Mouse (Mus musculus) monocyte, adult 2 months (primary cell): Measurements from ENCODE around the gene Zfp688.
"Not testable (repeated sequence)": the region's sequence is repeated elsewhere in the genome, so short reads cannot be mapped to it uniquely, and the experiment has no call there.

Experiments
- DNase-seq, 2 experiments: peaks; one replicate each; pipeline ENCODE4 v3.0.0; 2022; ENCODE audit warnings: low spot score in 2 of 2, low read depth in 1 of 2

Gene Zfp688

GRCm38 (mm10) chr7:127421388-127422191, at the start of gene Zfp688:
TSS of gene Zfp688 (minus strand) at chr7:127422068.
- DNase-seq = peak; percentile 90 to 95

DNA sequence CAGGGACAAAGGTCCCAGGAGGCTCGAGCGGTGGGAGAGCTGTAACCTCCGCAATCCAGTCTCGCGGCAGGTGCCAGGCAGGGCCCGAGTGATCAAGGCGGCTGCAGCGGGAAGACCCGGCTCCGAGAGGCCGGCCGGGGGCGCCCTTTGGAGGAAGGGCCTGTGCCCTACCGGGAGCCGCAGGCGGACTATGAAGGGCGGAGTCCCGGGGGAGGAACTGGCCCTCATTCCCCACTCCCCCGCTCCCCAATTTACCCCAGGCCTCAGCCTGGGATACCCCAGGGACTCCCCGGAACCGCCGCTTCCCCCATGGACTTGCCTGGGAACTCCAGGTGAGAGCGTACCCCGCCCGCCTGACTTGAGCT, 49.8 kb upstream of the Zfp688 start:
- DNase-seq = peak in 1 of 2 experiments; percentile 28

- peak; percentile 77 to 83 for DNase-seq
These were observed 49.1 kb upstream of the Zfp688 start for GRCm38 (mm10) chr7:127470743-127471645.

DNA sequence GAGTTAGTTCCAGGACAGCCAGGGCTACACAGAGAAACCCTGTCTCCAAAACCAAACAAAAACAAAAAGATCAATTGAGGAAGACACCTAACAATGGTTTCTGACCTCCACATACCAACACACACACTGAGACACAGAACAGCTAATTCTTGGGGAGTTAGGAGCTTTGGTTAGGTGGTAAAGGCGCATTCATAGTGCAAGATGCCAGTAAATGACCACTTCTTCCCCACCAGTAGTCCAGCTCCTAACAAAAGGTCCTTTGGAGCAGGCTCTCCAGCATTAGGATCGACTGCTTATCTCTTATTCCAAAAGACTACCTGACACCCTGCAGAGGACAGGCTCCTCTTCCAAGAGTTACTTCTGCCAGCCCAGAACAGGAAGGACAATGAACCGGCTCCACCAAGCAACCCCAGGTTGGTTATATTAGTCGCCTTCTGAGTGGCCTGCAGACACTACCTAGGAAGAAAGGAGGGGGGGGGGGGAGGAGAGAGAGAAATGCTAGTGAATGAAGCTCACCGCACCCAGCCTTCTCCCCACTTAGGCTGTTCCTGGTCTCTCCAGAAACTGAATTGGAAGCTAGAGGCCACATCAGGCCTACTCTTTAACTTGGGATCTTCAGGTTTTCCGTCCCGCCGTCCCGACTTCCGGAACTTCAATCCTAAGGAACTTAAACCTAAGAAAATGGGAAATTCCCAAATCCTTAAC, 48.3 kb upstream of the Zfp688 start:
- no peak for DNase-seq

DNA sequence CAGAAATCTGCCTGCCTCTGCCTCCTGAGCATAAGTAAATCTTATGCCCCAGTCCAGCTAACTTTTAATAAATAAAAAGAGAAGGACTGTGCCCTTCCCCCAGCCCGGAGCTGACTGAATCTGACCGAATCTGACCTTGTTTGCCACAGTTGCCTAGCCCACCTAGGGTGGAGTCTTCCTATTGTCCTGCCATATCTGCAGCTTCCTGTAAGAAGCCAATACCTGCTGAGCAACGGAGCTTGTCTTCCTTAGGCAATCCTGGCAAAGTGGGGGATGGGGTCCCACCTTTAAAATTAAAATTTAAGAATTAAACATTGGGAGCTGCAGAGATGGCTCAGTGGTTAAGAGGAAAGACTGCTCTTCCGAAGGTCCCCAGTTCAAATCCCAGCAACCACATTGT, 44.7 kb upstream of the Zfp688 start:
- DNase-seq = no peak

- DNase-seq = not testable (repeated sequence)
These were observed 43.8 kb upstream of the Zfp688 start for GRCm38 (mm10) chr7:127465670-127466069.

- DNase-seq = no peak
These were observed 43.3 kb upstream of the Zfp688 start for GRCm38 (mm10) chr7:127465191-127465590.

DNA sequence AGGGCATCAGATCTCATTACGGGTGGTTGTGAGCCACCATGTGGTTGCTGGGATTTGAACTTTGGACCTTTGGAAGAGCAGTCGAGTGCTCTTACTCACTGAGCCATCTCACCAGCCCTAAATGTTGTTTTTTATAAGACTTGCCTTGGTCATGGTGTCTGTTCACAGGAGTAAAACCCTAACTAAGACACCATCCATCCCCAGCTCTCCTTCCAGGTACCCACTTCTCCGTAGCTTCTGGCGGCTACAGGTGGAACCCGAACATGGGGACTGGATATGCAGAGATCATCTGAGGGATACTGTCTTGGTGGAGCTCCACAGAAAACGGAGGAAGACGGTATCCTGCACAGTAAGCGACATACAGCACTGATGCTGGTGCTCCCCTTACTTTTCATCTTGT, 37.4 kb upstream of the Zfp688 start, which contains the start of gene Prr14:
TSS of gene Prr14 (plus strand) at position 301 of the 400 bp plus-strand sequence.
- not testable (repeated sequence) for DNase-seq

GRCm38 (mm10) chr7:127458371-127459122, 36.7 kb upstream of the Zfp688 start:
- DNase-seq = not testable (repeated sequence)

DNA sequence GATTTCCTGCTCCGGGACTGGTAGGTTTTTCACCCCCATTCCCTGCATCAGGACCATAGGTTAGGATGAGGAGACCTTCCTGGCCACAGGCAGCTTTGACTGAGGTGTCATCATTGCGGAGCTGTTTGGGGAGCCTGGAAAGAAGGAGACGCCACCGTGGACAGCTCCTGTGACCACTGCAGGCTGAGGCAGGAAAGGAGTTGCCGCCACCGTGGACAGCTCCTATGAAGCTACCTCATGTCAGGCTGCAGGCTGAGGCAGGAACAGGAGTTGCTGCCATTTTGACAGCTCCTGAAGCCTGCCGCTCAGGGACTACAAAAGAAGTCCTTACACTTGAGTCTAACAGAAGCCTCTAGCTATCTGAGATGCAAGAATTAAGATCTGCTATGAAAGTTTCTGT, 33.0 kb upstream of the Zfp688 start:
- DNase-seq = no peak

GRCm38 (mm10) chr7:127453056-127453455, 31.2 kb upstream of the Zfp688 start:
- no peak for DNase-seq

- no peak for DNase-seq
These were observed 28.1 kb upstream of the Zfp688 start for GRCm38 (mm10) chr7:127449966-127450365.

GRCm38 (mm10) chr7:127448521-127449300, 26.8 kb upstream of the Zfp688 start, which contains the start of gene Zfp689:
TSS of gene Zfp689 (minus strand) at chr7:127449158.
- peak; percentile 79 to 84 for DNase-seq

DNA sequence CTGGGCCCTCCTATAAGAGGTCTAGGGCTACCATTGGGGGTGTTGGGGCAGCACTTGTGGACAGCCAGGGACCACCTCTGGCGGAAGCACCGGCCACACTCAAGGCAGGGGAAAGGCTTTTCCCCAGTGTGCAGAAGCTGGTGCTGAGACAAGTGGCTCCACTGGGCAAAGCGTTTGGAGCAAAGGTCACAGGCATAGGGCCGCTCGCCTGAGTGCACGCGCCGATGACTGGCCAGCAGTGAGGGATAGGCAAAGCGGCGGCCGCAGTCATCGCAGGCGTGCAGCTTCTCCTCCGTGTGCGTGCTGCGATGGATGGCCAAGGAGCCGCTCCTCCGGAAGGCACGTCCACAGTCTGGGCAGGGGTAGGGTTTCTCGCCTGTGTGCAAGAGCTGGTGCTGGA, 22.1 kb upstream of the Zfp688 start:
- DNase-seq = no peak

- no peak for DNase-seq
These were observed 15.9 kb upstream of the Zfp688 start for GRCm38 (mm10) chr7:127437724-127438123.

- no peak for DNase-seq
These were observed 13.3 kb upstream of the Zfp688 start for GRCm38 (mm10) chr7:127435206-127435605.

DNA sequence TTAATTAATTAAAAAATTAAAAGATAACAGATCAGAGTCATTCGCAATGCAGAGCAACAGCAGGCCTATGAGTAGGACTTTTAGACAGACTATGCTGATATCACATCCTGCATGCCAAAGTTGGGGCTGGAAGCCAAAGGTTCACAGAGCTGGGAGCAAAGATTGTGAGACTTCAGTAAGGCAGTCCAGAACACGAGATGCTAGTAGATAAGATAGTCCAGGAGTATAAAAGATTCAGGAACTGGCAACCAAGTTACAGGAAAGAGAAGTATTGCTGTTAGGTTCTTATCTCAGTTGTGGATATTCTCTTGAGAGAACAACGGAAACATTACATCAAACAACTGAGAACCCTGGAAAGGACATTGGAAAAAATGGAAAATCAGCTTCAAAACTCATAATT, 4.5 kb upstream of the Zfp688 start:
- no peak for DNase-seq

- DNase-seq = no peak
These were observed 4.0 kb upstream of the Zfp688 start for GRCm38 (mm10) chr7:127425911-127426310.

DNA sequence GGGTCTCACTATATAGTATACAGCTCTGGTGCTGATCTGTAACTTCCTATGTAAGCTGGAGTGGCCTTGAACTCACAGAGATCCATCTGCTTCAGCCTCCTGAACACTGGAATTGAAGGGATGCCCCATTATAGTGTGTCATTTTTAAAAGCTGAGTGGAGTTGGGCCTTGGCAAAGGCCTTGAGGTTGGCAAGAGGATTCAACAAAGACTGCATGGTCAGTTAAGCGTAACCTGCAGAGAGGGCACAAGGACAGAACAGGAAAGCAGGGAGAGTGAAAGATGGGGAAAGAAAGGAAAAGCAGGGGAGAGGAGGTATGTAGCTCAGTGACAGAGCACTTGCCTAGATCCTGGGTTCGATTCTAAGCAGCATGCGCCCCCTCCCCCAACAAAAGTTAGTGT, 3.4 kb upstream of the Zfp688 start:
- no peak for DNase-seq

DNA sequence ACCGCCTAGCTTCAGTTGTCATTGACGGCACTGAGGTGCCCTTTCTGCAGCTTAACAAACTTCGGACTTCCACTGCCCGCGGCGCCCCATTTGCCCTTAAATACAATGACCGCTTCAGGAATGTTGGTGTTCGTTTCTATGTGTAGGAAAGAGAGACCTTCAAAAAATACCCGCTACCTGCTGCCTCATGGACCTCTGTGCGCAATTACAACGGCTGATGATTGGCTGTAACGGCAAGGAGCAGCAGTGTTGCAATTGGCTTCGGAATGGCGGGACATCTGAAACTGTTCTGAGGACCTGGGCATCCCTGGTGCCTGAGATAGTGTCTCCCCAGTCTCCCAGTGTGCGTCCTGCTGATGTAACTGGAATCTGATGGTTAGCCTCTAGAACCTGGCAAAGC, 379 bp upstream of the Zfp688 start:
- no peak for DNase-seq
